Mouse (Mus musculus) hindbrain, embryonic 15.5 days (tissue): ENCODE measurements around the gene Ppm1b. TPM values are rescaled to one million over a fixed set of nuclear protein-coding genes. Genes with fewer than 3 reads are reported as not detected.

Experiments used
- ATAC-seq: fragments of 200-750 bp; cut with Nextera tagmentation; 2 replicates; pipeline ENCODE4 v1.8.0; 2017; ENCODE audit warnings: low read depth, moderate number of reproducible peaks, moderate TSS enrichment; ENCODE audit not compliant: low FRiP score
- H3K27ac ChIP-seq: fragments of 300-500 bp; sonication (generic); replicated peaks from 2 replicates; pipeline ENCODE4 v1.5.1; 2015; ENCODE audit warnings: mild to moderate bottlenecking, inconsistent platforms
- H3K27me3 ChIP-seq: fragments of 300-500 bp; sonication (generic); 2 replicates; pipeline ENCODE4 v1.6.1; 2015; ENCODE audit warnings: control low read depth, inconsistent platforms
- H3K36me3 ChIP-seq: fragments of 300-500 bp; sonication (generic); 2 replicates; pipeline ENCODE4 v1.6.1; 2015; ENCODE audit warnings: control low read depth, inconsistent platforms
- H3K4me1 ChIP-seq: fragments of 300-500 bp; sonication (generic); replicated peaks from 2 replicates; pipeline ENCODE4 v1.6.1; 2015; ENCODE audit warnings: control low read depth, inconsistent platforms
- H3K4me2 ChIP-seq: fragments of 300-500 bp; sonication (generic); 2 replicates; pipeline ENCODE4 v1.6.1; 2015; ENCODE audit warnings: moderate library complexity, mild to moderate bottlenecking, inconsistent platforms
- H3K4me3 ChIP-seq: fragments of 300-500 bp; sonication (generic); 2 replicates; pipeline ENCODE4 v1.5.1; 2015; ENCODE audit warnings: mild to moderate bottlenecking, inconsistent platforms
- H3K9ac ChIP-seq: fragments of 300-500 bp; sonication (generic); 2 replicates; pipeline ENCODE4 v1.6.1; 2015; ENCODE audit warnings: inconsistent platforms
- H3K9me3 ChIP-seq: fragments of 300-500 bp; sonication (generic); 2 replicates; pipeline ENCODE4 v1.6.1; 2016; ENCODE audit warnings: control low read depth, inconsistent platforms
- WGBS: fragments of 180-500 bp; shearing (Covaris S2); methylation state at CpG from one replicate; pipeline ENCODE4 v1.1.7; 2015; 5-methylcytosine and 5-hydroxymethylcytosine counted together
- polyA plus RNA-seq: library from polyadenylated mRNA; unstranded; fragments of >200 nt; fragmentation: Nextera tagmentation; extraction: Ambion mirVana; gene quantifications from 2 replicates; pipeline ENCODE4 v1.2.1, GENCODE M21; 2015

The Ppm1b gene
- polyA plus RNA-seq, 1 experiment from 2014 or later: 87.6 TPM

DNA sequence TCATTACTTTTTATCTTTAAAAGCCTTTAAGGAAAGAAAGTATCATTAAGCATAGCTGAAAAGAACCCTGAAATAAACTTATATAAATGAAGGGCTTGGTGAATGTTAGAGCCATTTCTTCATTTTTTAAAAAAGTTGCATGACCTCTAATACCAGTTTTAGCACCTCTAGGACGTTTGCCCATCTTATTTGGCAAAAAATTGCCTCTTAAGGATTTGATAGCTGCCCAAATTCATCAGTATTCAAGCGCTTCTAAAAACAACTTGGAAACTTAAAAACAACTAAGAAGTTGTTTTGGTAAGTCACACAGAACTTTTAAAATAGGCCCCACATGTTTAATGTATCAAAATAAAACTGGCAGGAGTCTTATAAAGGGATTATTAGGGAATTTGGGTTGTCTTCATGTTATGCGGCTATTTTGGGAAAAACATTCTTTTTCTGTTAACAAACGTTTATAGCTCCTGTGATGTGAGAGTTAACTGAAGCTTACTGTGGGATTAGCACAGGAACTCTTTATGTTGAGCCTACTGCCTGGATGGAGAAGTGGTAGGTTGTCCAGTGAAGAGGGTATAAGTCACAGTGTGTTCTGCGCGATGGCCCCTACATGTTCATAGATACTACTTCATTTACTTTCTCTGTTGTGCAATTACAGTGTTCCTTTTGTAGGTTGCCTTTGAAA, 2.6 kb downstream of the Ppm1b start:
- ATAC-seq: no peak
- 33% methylated on average over 6 of the region's 6 CpGs for whole genome bisulfite sequencing
- peak overlapping the region; percentile 62 for H3K4me2 ChIP-seq
- H3K9me3 ChIP-seq: no peaks in the 10 kb centered on the region
- H3K27ac ChIP-seq: no peak overlapping the region
- peaks cover 29% of the 10 kb centered on the region for H3K4me1 ChIP-seq
- no peaks in the 10 kb centered on the region for H3K36me3 ChIP-seq
- H3K27me3 ChIP-seq: no peaks in the 10 kb centered on the region
- H3K4me3 ChIP-seq: peak overlapping the region; percentile 91
- peak overlapping the region; percentile 93 for H3K9ac ChIP-seq

GRCm38 (mm10) chr17:84959665-84960020, 3.1 kb downstream of the Ppm1b start:
- Histone ChIP-seq H3K27me3 (no peaks in the 10 kb centered on the region), H3K4me1 (peaks cover 29% of the 10 kb centered on the region), H3K27ac (no peak overlapping the region), H3K4me2 (peak overlapping the region; percentile 62), H3K9me3 (no peaks in the 10 kb centered on the region), H3K36me3 (no peaks in the 10 kb centered on the region), H3K9ac (no peak overlapping the region), H3K4me3 (peak overlapping the region; percentile 91)
- ATAC-seq: no peak
- WGBS: 67% methylated on average over 3 of the region's 3 CpGs

DNA sequence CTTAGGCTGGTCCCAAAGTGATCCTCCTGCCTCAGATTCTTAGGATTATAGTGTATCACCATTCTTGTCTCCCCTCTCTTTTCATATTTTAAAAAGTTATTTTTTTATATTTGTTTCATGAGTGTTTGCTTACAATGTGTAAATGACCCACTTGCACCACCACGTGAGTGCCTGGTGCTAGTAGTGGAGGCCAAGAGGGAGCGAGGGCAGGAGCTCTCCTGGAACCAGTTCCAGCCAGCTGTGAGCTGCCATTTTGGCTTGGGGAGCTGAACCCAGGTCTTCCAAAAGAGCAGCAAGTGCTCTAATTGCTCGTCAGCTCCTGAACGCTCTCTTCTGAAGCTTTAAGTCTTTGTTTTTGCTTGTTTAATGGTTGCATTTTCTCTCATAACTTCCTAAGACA, 3.6 kb downstream of the Ppm1b start:
- no peak for ATAC-seq
- peak overlapping the region; percentile 91; the same call in 1 of the 2 replicates for H3K4me3 ChIP-seq

GRCm38 (mm10) chr17:84962046-84962445, 5.5 kb downstream of the Ppm1b start:
- ATAC-seq: no peak
- no peaks in the 10 kb centered on the region for H3K36me3 ChIP-seq
- H3K4me2 ChIP-seq: no peak overlapping the region
- WGBS: 89% methylated on average over 4 of the region's 4 CpGs
- no peaks in the 10 kb centered on the region for H3K27me3 ChIP-seq
- no peak overlapping the region for H3K9ac ChIP-seq
- peaks cover 21% of the 10 kb centered on the region for H3K4me1 ChIP-seq
- H3K27ac ChIP-seq: no peak overlapping the region
- H3K4me3 ChIP-seq: no peak overlapping the region
- H3K9me3 ChIP-seq: no peaks in the 10 kb centered on the region

More for the DNA sequence above, 3.6 kb downstream of the Ppm1b start:
- H3K36me3 ChIP-seq: no peaks in the 10 kb centered on the region
- H3K4me2 ChIP-seq: peak overlapping the region; percentile 62
- H3K27ac ChIP-seq: no peak overlapping the region
- WGBS: 64% methylated on average over 4 of the region's 4 CpGs
- peaks cover 29% of the 10 kb centered on the region for H3K4me1 ChIP-seq
- H3K9me3 ChIP-seq: no peaks in the 10 kb centered on the region
- H3K27me3 ChIP-seq: no peaks in the 10 kb centered on the region
- H3K9ac ChIP-seq: no peak overlapping the region

GRCm38 (mm10) chr17:84963651-84964050, 7.1 kb downstream of the Ppm1b start:
- H3K27ac ChIP-seq: no peak overlapping the region
- no peak overlapping the region for H3K9ac ChIP-seq
- H3K4me1 ChIP-seq: peaks cover 25% of the 10 kb centered on the region
- no peaks in the 10 kb centered on the region for H3K36me3 ChIP-seq
- H3K27me3 ChIP-seq: no peaks in the 10 kb centered on the region
- H3K4me3 ChIP-seq: no peak overlapping the region
- H3K4me2 ChIP-seq: no peak overlapping the region
- ATAC-seq: no peak
- no peaks in the 10 kb centered on the region for H3K9me3 ChIP-seq
- WGBS: 88% methylated on average over 6 of the region's 6 CpGs

DNA sequence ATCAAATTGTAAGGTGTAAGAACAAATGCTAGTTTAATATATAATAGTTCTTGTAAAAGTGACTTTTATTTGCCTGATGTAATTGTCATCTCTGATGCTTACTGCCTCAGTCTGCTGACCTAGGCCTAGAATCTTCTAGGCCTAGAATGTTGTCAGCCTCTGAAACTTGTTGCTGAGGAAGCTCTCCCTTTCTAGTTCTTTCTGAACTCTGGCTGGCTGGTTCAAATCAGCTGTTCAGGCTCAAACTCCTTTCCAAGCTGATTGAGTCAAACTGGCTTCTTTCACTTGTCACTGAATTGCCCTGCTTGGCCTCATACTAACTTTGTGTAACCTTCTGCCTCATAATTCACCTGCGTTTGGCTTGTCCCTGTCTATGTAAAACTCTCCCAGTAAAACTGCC, 9.7 kb downstream of the Ppm1b start:
- Histone ChIP-seq H3K4me3 (no peak overlapping the region), H3K9ac (no peak overlapping the region), H3K9me3 (no peaks in the 10 kb centered on the region), H3K4me2 (no peak overlapping the region), H3K36me3 (no peaks in the 10 kb centered on the region), H3K27ac (no peak overlapping the region), H3K27me3 (no peaks in the 10 kb centered on the region), H3K4me1 (0 out of 2 replicates have a peak, but pooled peaks cover 10% of the 10 kb centered on the region)
- WGBS: 97% methylated on average over 1 of the region's 1 CpGs
- ATAC-seq: no peak

- H3K4me3 ChIP-seq: no peak overlapping the region
- no peaks in the 10 kb centered on the region for H3K27me3 ChIP-seq
- 80% methylated on average over 1 of the region's 1 CpGs for WGBS
- no peak overlapping the region for H3K4me2 ChIP-seq
- H3K9ac ChIP-seq: no peak overlapping the region
- H3K36me3 ChIP-seq: no peaks in the 10 kb centered on the region
- H3K27ac ChIP-seq: no peak overlapping the region
- ATAC-seq: no peak
- H3K9me3 ChIP-seq: no peaks in the 10 kb centered on the region
- H3K4me1 ChIP-seq: 0 out of 2 replicates have a peak, but pooled peaks cover 8% of the 10 kb centered on the region
These were observed 10.5 kb downstream of the Ppm1b start for GRCm38 (mm10) chr17:84967045-84967444.

- Histone ChIP-seq H3K4me1 (0 out of 2 replicates have a peak, but pooled peaks cover 8% of the 10 kb centered on the region), H3K27ac (no peak overlapping the region), H3K27me3 (no peaks in the 10 kb centered on the region), H3K36me3 (no peaks in the 10 kb centered on the region), H3K9me3 (no peaks in the 10 kb centered on the region), H3K9ac (no peak overlapping the region), H3K4me3 (no peak overlapping the region), H3K4me2 (no peak overlapping the region)
- WGBS: 64% methylated on average over 8 of the region's 8 CpGs
- no peak for ATAC-seq
These were observed 13.4 kb downstream of the Ppm1b start for GRCm38 (mm10) chr17:84969916-84970315.

DNA sequence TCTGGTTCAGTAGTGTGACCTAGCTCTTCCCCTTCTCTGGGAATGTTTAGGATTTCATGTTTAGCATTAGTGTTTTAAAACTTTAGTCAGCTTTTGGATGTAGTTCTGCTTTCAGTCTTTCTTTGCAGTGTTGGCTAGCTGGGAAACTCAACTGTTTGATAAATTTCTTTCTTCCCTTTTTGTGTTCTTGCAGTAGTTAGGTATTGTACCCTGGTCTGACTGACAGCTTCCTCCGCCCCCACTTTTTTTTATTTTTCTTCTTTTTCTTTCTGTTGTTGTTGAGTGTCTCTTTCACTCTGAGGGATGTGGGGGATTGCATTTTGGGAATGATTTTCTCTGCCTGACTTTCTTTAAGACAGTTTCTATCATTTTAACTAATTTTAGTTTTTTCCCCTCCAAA, 25.2 kb downstream of the Ppm1b start:
- WGBS: 76% methylated on average over 1 of the region's 1 CpGs
- no peak overlapping the region for H3K4me2 ChIP-seq

GRCm38 (mm10) chr17:84982735-84983134, 26.2 kb downstream of the Ppm1b start:
- no peak overlapping the region for H3K27ac ChIP-seq
- H3K4me1 ChIP-seq: peaks cover 7% of the 10 kb centered on the region
- no peaks in the 10 kb centered on the region for H3K27me3 ChIP-seq
- 0 out of 2 replicates have a peak, but pooled peaks have one; percentile 65 for ATAC-seq
- H3K9ac ChIP-seq: no peak overlapping the region
- 85% methylated on average over 2 of the region's 2 CpGs for WGBS
- H3K4me3 ChIP-seq: no peak overlapping the region
- no peak overlapping the region for H3K4me2 ChIP-seq
- no peaks in the 10 kb centered on the region for H3K36me3 ChIP-seq
- H3K9me3 ChIP-seq: no peaks in the 10 kb centered on the region

More for the DNA sequence above, 25.2 kb downstream of the Ppm1b start:
- H3K36me3 ChIP-seq: no peaks in the 10 kb centered on the region
- H3K4me3 ChIP-seq: no peak overlapping the region
- H3K9ac ChIP-seq: no peak overlapping the region
- H3K27ac ChIP-seq: no peak overlapping the region
- H3K4me1 ChIP-seq: no peaks in the 10 kb centered on the region; the same call in 1 of the 2 replicates
- no peaks in the 10 kb centered on the region for H3K27me3 ChIP-seq
- H3K9me3 ChIP-seq: no peaks in the 10 kb centered on the region
- no peak for ATAC-seq

GRCm38 (mm10) chr17:84986368-84986767, 29.8 kb downstream of the Ppm1b start:
- 86% methylated on average over 5 of the region's 5 CpGs for WGBS
- H3K4me2 ChIP-seq: no peak overlapping the region
- no peaks in the 10 kb centered on the region for H3K9me3 ChIP-seq
- H3K27ac ChIP-seq: no peak overlapping the region
- no peak overlapping the region for H3K9ac ChIP-seq
- H3K4me1 ChIP-seq: peaks cover 9% of the 10 kb centered on the region
- H3K36me3 ChIP-seq: no peaks in the 10 kb centered on the region
- no peak for ATAC-seq
- H3K27me3 ChIP-seq: no peaks in the 10 kb centered on the region
- no peak overlapping the region for H3K4me3 ChIP-seq

GRCm38 (mm10) chr17:84987834-84988410, 31.4 kb downstream of the Ppm1b start:
- ATAC-seq: no peak
- 78% methylated on average over 3 of the region's 3 CpGs for WGBS
- H3K27me3 ChIP-seq: no peaks in the 10 kb centered on the region

More at GRCm38 (mm10) chr17:84987834-84988410, 31.4 kb downstream of the Ppm1b start:
- peaks cover 9% of the 10 kb centered on the region for H3K4me1 ChIP-seq
- no peaks in the 10 kb centered on the region for H3K36me3 ChIP-seq
- H3K27ac ChIP-seq: no peak overlapping the region
- no peaks in the 10 kb centered on the region for H3K9me3 ChIP-seq
- no peak overlapping the region for H3K4me2 ChIP-seq
- no peak overlapping the region for H3K9ac ChIP-seq
- H3K4me3 ChIP-seq: no peak overlapping the region
